Mouse (Mus musculus): Measurements from ENCODE around the gene Sspo.

Gene Sspo

GRCm38 (mm10) chr6:48539860-48540259 lies 91.8 kb downstream of the Sspo start:
- no peak for DNase-seq (ENCODE audit: low spot score)

GRCm38 (mm10) chr6:48540721-48541120 lies 92.7 kb downstream of the Sspo start:
- DNase-seq (ENCODE audit: low spot score) = no peak

- DNase-seq (ENCODE audit: low spot score) = no peak
These were observed 93.8 kb downstream of the Sspo start for GRCm38 (mm10) chr6:48541560-48542450.

GRCm38 (mm10) chr6:48542631-48543030 lies 94.6 kb downstream of the Sspo start:
- no peak for DNase-seq (ENCODE audit: low spot score)

GRCm38 (mm10) chr6:48545251-48545650 lies 97.2 kb downstream of the Sspo start:
- DNase-seq (ENCODE audit: low spot score) = no peak

GRCm38 (mm10) chr6:48546271-48546670 lies 98.2 kb downstream of the Sspo start:
- DNase-seq (ENCODE audit: low spot score) = peak; percentile 8

- DNase-seq (ENCODE audit: low spot score) = no peak
These were observed 98.8 kb downstream of the Sspo start for GRCm38 (mm10) chr6:48546858-48547257.

GRCm38 (mm10) chr6:48548314-48548713 lies 100.3 kb downstream of the Sspo start:
- no peak for DNase-seq (ENCODE audit: low spot score)

Measured in ovary, postnatal 36 days (tissue).